Mouse (Mus musculus) spleen, adult 12 weeks (tissue): ENCODE measurements at regions not wholly inside any gene's neighbourhood (a gene's known extent, or its start where the extent isn't known, plus 50 kb on each side); places are given as distances from the start of the nearest gene placed in this dataset.

Source experiments
- DNase-seq: peaks from one replicate; pipeline ENCODE4 v3.0.0; 2022; ENCODE audit warnings: low spot score

DNA sequence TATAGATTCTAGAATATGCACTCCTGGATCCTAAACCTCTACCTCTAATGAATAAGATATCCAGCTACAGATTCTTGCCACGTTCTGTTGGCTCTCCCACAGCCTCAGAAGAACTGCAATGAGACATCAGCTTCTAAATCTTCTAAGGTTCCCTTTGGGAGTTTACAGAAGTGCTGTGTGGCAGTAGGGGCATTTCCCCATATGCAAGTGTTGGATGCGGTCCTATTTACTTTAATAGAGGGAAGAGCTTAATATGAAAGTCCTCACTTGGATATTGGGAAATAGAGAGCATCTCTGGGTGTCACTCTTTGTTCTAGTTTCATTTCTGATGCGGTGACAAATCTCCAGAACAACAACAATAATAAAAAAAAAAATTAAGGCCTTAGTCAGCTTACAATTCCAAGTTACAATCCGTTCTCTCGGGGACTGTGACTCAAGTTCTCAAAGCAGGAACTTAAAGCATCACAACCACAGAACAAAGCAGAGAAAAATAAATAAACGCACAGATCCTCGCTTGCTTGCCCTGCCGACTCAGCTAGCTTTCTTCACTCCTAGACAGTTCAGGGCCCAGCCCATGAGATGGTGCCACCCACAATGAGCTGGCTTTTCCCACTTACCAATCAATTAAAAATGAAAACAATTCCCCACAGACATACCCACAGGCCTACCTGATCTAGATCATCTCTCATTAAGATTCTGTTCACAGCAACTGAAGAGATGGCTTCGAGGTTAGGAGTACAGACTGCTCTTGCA lies 204.4 kb upstream of the Cited2 start:
- no peak for DNase-seq

GRCm38 (mm10) chr10:17522026-17522541 lies 200.9 kb upstream of the Cited2 start:
- no peak for DNase-seq

- no peak for DNase-seq
Observed at GRCm38 (mm10) chr10:17523558-17524328, 199.3 kb upstream of the Cited2 start.

DNA sequence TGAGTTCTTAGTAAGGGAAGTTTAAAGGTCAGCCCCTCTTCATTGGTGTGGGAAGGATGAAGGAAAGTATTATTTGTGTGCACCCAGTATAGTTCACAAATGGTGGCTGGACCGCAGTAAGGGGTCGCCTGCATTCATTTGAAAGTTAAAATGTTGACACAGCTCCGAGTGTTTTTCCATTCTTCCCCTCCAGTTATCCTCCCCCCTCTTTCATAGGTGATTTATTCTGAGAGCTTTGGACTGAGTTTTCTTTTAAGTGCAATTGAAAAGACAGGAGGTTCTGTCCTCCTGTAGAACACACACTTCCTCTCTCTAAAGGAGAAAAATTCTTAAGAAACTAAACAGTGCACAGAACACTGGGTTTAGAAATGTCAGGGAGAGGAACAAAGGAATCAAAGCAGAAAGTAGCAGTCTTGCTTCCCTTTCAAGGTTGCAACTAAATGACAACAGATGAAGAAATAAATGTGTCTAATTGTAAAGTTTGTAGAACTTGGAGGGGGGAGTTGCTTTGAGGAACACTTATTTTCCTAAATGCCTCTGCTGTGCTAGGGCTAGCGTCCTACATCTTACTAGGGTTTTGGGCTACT lies 195.8 kb upstream of the Cited2 start:
- DNase-seq, result no peak

DNA sequence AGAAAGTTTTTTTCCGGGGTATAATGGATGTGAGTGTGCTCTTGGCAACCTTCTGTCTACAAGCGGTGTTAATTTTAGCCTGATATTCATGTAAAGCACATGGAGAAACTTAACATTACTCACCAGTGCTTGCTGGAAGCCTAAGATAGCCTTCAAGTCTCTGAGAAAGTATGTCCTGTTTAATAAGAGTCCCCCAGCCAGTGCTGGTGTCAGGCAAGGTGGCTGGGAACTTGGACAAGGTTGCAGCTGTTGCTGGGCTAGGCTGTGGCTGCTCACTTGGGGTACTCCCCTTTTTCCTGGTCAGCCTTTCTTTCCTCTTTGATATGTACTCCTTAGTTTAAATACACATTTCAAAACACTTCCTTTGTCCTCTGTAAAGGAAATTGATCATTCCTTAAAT lies 194.9 kb upstream of the Cited2 start:
- DNase-seq, result no peak

DNA sequence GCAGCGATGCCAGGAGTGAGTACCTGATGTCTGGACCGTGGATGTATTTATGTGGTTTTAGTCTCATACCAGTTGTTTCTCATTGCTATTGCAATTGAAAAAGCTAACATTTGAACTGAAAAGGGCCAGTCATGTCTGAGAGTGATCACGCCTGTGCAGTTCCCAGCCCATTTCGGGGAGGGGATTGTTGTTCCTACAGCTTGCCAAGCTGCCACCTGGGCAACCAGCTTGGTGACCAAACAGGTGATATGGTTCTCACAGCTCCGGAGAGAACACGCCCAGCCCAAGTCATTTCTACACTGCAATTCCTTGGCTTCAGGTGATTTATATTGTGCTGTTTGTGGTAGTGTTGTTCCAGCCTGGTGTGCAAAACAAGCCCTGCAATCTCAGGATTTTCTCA lies 194.2 kb upstream of the Cited2 start:
- DNase-seq, result no peak

DNA sequence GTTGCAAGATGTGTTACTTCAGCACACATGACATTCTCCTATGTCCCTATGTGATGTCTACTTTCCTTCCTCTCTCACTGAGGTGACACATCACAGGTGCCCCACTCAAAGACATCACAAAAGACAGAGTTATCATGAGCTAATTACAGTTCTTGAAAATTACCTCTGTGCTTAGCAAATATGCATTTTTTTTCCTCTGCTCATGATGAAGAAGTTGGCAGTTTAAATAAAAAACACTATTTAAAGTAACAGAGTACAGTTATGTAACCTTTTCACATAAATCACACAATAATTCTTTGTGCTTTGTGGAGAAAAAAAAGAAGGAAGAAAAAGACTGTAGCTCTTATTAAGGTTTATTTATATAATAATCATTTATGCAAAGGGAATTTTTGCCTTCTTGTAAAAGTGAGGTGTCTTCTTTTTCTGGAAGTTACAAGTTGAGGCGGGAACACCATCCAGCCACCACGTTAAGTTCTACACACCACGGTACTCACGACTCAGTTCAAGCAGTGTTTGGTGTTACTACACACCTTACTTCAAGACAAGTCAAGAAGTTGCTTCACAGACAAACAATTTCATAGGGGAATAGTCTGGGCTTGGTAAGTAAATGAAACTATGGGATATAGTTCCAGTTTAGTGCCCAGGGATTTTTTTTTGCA lies 193.0 kb upstream of the Cited2 start:
- DNase-seq, result no peak

DNA sequence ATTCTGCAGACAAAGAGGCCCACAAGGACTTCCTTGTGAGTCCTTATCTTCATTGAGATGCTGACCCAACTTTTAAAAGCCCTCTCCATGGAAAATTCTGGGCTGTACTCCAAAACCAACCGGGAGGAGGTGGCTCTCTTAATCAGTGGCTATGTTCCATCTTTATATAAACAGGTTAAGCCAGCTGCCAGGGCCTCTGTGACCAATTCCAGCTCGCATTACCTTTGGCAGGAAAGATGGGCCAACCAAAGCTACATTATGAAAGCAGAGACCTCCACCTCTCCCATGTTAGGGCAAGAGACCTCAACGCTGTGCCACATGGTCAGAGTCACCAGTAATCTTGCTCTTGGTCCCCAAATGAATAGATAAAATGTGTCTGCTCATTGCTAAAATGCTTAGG lies 192.0 kb upstream of the Cited2 start:
- DNase-seq, result no peak

GRCm38 (mm10) chr10:17538944-17539533 lies 184.0 kb upstream of the Cited2 start:
- no peak for DNase-seq

GRCm38 (mm10) chr10:17540404-17541375 lies 182.3 kb upstream of the Cited2 start:
- DNase-seq, result no peak

GRCm38 (mm10) chr10:17542104-17542846 lies 180.7 kb upstream of the Cited2 start:
- no peak for DNase-seq

DNA sequence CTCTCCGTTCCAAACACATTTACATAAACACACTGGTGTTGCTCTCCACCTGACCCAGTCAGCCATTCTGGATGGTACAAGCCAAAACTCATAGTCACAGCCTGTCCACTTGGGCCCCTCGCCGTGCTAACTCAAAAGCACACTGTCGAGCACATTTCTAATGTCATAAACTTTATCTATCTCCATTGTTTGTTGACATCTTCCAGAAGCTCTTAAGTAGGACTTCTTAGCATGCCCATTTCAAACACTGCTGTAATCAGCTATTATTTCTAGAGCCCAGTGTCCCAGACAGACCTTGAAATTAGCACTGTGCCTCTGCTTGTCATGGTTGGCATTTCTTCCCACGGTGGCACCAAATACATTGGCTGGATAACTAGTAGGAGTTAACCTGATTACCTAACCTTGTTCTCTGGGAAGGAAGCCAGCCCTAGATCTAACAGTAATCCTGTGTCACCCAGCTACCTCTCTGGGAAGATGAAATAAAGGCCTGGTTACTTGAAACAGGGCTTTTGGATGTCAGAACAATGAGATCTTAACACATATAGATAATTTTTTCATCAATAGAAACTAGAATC lies 180.1 kb upstream of the Cited2 start:
- DNase-seq, result no peak

GRCm38 (mm10) chr10:17545291-17545690 lies 177.7 kb upstream of the Cited2 start:
- no peak for DNase-seq

DNA sequence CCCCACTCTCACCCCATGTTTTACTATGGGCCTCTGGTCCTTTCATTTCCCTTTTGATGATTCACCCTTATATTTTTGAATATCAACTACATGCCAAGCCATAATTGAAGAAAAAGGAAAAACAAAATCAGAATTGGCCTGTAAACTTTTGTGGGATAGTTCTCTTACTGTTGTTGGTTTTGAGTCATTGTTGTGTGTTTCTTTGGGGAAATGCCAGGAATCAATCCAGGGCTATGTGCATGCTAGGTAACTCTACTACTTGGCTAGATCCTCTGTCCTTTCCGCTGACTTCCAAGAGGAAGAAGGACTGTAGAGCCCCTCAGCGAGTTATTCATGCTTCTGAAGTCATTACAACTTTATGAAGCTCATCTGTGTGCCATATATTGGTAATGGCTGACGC lies 175.0 kb upstream of the Cited2 start:
- no peak for DNase-seq

DNA sequence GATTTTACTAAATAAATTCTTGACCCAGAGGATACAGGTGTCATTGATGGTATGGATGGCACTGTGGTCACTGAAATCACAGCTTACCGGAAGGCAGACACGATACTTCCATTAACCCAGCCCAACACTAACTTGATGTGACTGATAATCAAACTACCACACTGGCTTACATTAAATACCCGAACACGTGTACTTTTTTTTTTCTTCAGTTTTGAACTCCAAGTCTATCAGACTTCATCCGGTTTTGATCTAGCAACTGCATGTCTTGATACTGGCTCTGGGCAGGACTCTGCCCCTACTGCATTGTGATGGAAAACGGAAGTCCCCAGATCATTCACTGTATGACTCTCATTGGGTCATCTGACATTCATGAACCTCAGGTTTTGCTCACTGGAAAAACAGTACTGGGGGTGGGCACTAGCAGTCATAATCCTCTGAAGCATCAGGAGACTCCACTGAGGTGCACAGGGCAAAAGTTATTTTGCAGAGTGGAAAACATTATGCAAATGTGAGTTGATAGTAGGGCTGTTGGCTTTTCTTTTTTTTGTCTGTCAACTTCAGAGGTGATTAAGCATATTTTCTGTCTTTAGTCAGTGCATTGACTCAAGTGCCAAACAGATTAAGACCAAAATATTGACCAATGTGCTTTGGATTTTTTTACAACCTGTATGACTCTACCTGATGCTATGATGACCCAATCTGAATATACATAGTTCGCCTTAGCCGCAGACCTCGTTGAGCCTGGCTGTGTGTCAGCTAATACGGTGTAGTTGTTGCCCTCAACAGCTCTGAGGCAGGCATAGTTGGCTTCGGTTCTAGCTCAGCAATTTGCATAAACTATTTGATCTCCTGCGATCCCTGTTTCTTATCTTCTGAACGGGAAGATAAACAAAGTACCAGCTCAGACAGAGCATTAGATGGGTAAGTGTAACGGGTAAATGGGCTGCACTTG lies 174.1 kb upstream of the Cited2 start:
- DNase-seq, result no peak

- no peak for DNase-seq
Observed at GRCm38 (mm10) chr10:17549711-17550637, 173.0 kb upstream of the Cited2 start.

- DNase-seq, result no peak
Observed at GRCm38 (mm10) chr10:17550638-17551013, 172.4 kb upstream of the Cited2 start.
